Mouse (Mus musculus): ENCODE results near the gene Plekhb1.
A peak's percentile ranks its signal among the peaks of the same experiment; 100 is the strongest.

Gene Plekhb1

DNA sequence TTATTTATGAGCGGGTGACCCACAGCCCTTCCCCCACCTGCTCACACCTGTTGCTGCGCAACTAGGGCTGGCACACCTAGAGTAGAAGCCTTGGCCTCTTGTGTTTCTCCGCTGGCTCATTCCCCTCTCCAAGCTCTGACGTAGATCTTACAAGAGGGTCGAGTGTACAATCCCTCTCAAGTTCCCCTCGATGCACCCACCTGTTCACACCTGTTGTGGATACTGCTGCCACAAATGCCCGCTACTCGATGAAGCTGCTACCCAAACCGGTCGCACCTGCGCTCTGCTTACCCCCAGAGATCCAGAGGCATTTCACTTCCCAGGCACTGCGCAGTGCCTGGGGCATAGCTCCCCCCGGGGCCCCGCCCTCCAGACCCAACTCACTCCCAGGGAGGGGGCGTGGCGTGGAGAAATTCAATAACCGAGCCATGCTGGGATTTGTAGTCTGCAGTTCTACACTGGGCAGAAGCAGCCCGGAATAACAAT, 4.1 kb downstream of the Plekhb1 start:
- no peak for DNase-seq (ENCODE audit: low spot score in 2 of 2)

DNA sequence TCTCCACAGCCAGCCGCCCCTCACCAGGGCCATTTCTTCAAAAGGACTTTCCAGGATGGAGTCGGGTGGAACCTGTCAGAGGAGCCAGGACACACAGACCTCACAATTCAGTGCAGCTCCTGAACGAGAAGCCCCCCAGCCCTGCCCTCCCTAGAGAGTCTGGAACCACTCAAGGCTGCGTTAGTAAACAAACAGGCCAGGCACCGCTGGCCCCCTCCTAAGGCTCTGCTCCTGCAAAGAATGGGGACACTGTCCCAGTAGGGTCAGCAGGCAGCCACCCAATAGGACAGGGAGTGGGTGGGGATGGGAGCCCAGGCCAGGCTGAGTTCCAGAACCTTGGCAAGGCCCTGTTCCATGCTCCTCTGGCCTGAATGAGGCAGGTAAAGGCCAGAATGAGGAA, 5.5 kb downstream of the Plekhb1 start:
- no peak for DNase-seq (ENCODE audit: low spot score in 2 of 2)

DNA sequence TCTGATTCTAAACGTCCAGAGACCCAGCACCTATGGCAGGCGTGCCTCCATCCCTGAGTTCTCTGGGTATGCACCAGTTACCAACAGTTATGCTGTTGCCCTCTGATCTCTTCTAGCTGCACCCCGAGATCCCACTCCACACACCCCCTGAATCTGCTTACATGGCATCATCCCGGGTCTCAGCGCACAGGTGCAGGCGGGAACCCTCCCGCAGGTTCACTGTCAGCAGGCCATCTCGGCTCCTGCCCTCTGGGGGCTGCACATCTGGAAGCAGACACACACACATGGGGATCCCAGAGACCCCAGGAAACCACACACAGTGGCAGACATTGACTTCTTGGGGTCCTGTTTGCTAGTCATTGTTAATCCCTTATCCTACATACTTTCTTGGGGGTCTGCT, 7.8 kb downstream of the Plekhb1 start:
- DNase-seq (ENCODE audit: low spot score in 2 of 2): no peak

DNA sequence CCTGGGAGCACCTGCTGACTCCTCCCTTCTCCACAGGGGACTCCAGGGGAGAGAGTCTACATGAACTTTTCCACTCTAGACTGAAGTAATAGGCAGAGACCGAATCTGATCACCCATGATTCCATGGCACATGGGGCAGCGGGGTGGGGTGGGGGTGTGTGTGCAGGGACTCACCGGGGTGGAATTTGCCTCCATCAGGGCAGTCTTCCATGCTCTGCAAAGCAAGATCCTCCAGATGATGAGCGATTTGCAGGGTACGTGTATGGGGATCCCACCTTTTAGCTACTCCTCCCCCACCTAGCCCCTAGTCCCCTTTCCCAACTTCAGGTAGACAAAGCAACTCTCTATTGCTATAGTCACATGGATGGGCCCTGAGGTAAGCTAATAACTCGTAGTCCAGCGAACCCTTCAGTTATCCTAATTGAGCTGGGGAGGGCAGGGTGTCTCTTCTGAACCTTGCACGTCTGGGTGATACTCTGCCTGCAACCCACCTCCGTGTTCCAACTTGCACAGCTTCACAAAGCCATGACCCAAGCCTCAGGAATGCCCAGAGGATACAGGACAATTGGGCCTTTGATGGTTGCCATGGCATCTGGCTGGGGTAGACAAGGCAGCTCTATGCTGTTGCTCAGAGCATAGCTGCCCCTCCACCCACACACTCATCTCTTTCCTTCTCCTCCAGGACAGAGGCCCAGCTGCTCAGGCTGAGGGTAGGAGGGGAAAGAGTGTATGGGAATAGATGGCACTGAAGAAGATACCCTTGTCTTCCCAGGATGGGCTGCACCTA, 8.5 kb downstream of the Plekhb1 start:
- no peak for DNase-seq (ENCODE audit: low spot score in 2 of 2)

DNA sequence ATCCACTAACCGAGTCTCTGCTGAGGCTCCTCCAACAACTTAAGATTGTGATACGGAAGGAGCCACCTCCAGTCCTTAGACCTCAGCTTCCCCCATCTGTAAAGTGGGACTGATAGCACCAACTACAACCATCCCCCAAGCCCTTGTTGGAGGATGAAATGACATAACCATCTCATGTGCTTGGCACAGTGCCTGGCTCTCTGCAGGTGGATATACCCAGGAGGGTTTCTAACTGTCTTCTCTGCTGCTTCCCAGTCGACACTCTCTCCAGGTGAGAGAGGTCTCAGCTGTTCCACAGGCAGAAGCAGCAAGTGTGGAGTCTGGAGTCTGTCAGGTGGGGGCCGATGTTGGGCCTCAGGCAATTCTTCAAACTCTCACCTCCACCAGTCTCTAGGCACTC, 11.2 kb downstream of the Plekhb1 start:
- no peak for DNase-seq (ENCODE audit: low spot score in 2 of 2)

DNA sequence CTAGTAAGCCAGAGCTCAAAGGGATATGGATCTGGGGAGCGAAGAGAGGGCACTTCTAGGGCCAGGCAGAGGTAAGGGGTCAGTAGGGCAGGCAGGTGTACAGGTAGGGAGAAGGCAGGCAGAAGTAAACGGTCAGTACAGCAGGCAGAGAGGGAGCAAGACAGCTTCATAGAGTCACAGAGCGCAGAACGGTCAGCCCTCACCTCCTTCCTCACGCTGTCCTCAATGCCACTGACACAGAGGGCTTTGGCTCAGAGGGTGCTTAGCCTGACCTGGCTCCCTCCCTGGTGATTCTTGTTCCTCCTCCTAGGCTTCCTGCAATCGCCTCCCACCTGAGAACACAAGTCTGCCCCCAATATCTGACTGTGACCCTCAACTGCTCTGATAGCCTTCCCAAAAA, 11.8 kb downstream of the Plekhb1 start:
- DNase-seq (ENCODE audit: low spot score in 2 of 2): no peak

DNA sequence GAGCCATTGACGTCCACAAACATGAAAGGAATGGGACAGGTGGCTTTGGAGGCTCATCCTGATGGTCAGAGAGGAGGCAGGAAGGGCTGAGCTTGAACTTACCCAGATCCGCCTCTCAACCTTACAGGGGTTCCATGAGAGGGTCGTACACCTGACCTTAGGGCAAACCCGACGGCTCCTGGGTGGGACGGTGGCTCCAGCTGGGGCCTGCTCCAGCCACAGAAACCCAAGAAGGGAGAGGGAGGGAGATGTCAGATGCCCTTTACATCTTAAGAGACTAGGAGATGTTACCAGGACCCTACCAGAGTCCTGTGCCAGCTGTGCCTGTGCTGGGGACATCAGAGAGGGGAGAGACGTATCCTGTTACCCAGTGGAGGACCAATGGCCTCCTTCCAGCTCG, 12.4 kb downstream of the Plekhb1 start:
- no peak for DNase-seq (ENCODE audit: low spot score in 2 of 2)

DNA sequence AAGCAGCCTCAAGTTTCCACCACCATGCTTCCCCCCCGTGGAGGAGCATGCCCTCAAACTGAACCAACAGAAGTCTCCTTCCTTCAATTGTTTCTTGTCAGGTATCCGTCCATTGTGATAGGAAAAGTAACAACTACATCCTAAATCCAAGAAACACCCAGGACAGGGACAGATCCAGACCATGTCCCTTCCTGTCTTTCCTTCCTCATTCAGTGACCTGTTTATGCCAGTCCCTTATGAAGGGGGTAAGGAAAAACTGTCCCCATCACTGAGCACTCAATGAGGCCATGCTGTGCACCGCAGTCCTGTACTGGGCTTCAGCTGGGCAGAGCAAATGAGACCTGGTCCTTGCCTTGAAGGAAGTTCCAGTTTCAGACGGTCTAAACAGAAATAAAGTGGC, 13.1 kb downstream of the Plekhb1 start:
- DNase-seq (ENCODE audit: low spot score in 2 of 2): no peak

DNA sequence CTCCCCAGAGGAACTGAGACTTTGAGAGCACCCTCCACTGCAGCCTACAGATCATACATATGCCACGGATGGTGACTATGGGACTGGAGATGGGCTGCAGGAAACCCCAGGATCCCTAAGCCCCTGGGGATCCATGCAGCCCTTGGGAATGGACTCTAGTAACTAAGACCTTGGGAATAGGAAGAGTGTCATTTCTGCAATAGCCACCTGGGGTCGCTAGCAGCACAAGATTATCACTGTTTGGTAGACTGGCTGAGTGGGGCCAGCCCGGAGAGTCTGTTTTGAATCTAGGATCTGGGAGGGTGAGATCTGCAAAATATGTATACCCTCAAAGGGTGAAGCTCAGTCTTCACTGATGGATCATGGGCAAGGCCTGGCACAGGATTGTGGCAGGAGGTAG, 17.1 kb downstream of the Plekhb1 start:
- peak; percentile 11 to 35 for DNase-seq (ENCODE audit: low spot score in 2 of 2)

DNA sequence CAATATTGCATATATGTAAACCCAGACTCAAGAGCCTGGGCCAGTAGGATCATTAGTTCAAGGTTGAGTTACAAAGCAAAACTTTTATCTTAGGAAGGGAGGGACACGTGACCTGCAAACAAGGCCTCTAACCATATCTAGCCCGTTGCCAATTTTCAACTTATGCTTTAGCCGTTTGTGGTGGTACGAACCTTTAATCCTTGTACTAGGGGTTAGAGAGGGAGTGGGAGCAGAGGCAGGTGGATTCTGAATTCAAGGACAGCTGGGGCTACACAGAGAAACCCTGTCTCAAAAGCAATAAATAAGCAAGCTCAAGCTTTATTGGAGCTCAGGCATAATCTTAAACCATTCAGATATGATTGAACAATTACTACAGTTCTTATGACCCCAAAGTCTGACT, 19.8 kb downstream of the Plekhb1 start:
- no peak for DNase-seq (ENCODE audit: low spot score in 2 of 2)

DNA sequence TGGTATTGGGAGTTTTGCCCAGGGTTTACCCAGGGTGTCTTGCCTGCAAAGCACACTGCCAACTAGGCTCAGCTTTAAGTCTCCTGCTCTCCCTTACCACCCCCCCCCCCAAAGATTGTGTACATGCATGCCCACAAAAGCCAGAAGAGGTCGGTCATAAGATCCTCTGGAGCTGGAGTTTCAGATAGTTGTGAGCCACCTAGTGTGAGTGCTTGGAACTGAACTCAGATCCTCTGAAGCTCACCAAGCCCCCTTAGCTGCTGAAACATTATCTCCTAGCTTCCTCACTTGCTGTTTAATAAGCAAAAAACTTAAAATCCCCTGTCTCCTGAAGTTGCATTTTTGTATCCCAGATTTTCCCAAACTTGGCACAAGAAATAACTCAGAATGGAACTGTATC, 24.6 kb downstream of the Plekhb1 start:
- peak in 1 of 2 experiments; percentile 22 for DNase-seq (ENCODE audit: low spot score in 2 of 2)

DNA sequence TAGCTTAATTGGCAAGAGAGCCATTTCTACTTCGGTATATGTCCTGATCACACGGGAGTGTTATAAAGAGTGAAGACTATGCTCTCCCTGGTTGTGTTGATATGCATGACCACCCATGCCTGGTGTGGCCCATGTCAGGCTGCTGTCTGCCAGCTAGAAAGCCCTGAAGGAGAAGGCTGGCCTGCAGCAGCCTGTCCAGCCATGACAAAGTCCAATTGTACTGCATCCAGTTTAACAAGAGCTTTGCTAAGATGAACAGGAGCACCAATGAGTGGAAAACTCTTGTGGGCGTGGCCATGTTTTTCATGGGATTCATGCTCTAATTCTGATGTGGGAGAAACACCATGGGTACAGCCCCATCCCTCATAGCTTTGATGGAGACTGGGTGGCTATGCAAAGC, 37.7 kb downstream of the Plekhb1 start:
- DNase-seq (ENCODE audit: low spot score in 2 of 2): no peak

DNA sequence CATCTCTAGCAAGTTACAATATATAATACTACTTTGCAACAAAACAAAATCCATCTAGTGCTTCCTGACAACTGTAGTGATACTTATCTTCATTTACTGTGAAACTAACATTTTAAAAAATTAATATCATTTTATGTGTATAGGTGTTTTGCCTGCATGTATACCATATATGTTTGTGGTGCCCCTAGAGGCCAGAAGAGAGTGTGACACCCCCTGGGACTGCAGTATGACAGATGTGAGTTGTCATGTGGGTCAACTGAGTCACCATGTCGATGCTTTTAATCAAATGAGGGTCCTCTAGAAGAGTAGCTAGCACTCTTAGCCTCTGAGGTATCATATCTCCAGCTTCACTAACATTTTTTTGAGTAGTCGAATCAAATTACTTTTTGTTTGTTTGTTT, 39.9 kb downstream of the Plekhb1 start:
- DNase-seq (ENCODE audit: low spot score in 2 of 2): no peak

DNA sequence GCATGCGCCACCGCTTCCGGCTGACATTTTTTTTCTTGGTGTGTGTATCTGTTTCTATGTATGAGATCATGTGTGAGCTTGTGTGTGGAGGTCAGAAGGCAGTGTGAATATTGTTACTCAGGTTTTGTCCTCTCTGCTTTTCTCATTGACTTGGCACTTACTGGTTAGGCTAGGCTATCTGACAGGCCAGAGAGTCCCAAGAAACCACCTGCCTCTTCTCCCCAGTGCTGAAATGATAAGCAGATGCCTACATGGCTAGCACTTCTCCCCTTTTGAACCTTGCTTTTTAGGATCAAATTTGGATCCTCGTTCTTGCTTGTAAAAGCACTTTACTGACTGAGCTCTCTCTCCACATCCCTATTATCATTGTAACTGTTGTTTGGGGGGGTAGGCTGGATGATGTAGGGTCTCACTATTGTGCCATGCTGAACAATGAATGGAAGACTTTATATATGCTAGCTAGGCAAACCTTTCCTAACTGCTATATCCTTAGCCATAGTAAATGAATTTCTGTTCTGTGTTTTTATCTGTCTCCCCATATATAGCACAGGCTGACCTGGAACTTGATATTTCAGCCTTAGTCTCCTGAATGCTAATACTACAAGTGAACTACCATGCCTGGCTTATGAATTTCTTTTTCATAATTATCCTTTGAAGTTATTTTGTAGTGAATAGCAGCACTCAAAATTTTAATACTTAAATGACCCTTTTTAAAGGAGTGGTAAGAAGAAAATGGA, 45.9 kb downstream of the Plekhb1 start:
- DNase-seq (ENCODE audit: low spot score in 2 of 2): no peak

DNA sequence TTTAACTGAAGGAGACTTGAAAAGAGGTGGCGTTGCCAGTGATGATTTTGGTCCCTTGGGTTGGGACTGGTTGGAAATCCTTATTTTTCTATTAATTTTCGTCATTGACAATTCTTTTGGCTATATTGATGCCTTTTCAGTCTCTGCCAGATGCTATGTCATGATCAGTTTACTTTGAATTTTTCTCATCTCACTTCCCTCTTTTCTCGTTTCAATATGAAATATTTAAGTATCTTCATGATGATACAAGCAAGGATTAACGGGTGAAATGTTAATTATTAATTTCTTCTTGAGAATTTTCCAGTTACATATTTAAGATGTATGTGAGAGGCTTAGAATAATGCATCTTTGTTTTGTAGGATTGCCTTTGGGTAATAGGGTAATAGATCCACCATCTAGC, 53.3 kb downstream of the Plekhb1 start:
- DNase-seq (ENCODE audit: low spot score in 2 of 2): no peak

DNA sequence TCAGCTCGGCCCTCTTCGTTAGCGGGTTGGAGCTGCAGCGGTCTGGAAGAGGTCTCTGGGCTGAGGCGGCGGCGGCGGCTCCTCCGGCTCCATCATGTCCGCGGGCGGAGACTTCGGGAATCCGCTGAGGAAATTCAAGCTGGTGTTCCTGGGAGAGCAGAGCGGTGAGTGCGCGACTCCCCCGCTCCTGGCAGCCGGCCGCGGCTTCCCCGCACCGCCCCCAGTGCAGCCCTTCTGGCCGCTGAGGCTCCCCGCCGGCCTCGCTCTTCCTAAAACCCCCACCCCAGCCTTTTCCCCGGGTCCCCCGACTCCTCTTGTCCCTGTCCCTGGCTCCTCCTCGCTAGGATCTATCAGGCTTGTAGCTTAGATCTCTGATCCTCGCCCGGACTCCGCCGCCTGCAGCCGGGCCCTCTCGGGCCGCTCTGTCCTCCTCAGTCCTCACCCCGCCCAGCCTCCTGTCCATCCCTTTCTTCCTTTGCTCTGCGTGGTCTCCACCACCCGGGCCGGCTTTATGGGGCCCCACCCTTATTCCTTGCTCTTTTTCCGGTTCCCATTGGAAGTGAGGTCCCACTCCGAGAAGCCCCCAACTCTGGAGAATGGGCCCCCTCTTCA, 54.0 kb downstream of the Plekhb1 start, which contains the start of gene Mrpl48:
Gene Mrpl48, minus strand, starts transcription at position 172 of the 612 bp plus-strand sequence.
- peak; percentile 14 for DNase-seq (ENCODE audit: low spot score in 2 of 2)

DNA sequence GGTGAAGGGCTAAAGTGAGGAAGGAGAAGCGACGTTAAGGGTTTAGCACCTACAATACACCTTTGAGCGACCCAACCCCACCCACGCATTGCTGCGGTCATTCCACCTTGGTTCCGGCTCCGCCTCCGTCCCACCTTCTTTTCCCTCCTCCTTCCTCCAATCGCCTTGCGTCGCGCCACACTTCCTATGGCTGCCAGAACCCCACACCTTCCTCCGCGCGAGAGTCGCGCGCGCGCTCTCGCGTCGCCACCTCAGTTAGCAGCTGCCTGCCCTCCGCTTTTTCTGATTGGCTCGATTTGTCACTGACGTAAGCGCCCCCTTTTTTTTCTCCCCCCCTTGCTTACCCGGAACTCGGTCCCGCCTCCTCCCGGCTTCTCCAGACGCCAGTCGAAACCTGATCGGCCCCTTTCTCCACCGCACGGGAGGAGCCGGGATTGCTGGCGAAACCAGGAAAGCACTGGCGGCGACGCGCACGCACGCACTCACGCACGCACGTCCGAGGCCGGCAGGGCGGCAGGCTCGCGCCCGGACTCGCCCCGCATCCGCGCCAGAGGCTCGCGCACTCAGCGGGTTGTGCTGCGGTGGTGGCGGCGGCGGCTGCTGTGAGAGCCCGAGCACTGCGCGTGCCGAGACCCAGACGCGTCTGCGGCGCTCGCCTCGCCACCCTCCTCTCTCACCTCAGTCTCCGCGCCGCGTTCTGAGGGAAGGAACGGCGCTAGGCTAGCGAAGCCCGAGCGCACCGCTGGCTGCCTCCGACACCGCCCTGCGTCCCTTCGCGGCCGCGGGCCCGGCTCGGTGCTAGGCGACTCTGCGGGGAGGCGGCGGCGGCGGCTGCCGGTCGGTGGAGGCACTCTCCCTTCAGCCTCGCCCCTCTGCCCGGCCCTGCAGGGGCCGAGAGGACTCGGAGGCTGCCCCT, 54.7 kb downstream of the Plekhb1 start, which contains the start of gene Rab6a:
Gene Rab6a, plus strand, starts transcription at position 197 of the 916 bp plus-strand sequence.
- peak; percentile 89 to 91 for DNase-seq (ENCODE audit: low spot score in 2 of 2)

DNA sequence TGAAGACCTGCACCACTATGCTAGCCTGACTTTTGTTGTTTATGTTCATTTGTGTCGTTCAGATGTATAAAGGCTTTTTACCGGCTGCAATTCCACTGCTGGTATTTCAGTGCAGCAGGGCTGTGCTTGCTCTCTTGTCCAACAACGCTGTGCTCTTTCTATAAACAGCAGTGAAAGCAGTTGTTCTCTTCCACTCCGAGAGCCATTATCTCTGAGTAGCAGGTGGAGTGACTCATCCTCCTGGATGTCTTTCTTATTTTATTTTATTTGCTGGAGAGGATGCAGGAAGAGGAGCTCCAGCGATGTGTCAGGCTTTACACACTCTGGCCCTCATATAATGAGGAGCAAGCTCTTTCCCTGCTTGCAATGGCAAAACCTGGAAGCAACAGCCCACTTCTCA, 62.0 kb downstream of the Plekhb1 start:
- DNase-seq (ENCODE audit: low spot score in 2 of 2): no peak

DNA sequence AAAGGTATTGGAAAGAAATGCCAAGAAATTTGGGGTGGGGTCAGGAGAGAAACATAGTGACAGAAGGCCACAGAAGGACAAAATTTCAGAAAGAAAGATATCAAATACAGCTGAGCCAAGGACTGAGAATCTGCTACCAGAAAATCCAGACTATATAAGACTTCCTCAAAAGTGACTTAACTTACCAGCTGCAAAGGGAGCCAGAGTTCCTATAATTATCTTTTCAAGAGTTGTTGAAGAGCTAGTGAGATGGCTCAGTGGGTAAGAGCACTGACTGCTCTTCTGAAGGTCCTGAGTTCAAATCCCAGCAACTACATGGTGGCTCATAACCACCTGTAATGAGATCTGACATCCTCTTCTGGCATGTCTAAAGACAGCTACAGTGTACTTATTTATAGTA, 68.9 kb downstream of the Plekhb1 start:
- no peak for DNase-seq (ENCODE audit: low spot score in 2 of 2)
